Mouse (Mus musculus): ENCODE data around the gene Elmod3. TPM values are rescaled to one million over a fixed set of nuclear protein-coding genes. Genes with fewer than 3 reads are reported as not detected.
A peak's percentile ranks its signal among the peaks of the same experiment; 100 is the strongest.

Elmod3 gene
- total RNA-seq (2012; rRNA removed) = 4.7 and 7.1 TPM in 2 replicates
- total RNA-seq (2014; rRNA removed) = 4.0 and 4.2 TPM in 2 replicates
- polyA plus RNA-seq (2012; ENCODE audit: insufficient read length, low read depth) = 9.0 TPM in 2 replicates

DNA sequence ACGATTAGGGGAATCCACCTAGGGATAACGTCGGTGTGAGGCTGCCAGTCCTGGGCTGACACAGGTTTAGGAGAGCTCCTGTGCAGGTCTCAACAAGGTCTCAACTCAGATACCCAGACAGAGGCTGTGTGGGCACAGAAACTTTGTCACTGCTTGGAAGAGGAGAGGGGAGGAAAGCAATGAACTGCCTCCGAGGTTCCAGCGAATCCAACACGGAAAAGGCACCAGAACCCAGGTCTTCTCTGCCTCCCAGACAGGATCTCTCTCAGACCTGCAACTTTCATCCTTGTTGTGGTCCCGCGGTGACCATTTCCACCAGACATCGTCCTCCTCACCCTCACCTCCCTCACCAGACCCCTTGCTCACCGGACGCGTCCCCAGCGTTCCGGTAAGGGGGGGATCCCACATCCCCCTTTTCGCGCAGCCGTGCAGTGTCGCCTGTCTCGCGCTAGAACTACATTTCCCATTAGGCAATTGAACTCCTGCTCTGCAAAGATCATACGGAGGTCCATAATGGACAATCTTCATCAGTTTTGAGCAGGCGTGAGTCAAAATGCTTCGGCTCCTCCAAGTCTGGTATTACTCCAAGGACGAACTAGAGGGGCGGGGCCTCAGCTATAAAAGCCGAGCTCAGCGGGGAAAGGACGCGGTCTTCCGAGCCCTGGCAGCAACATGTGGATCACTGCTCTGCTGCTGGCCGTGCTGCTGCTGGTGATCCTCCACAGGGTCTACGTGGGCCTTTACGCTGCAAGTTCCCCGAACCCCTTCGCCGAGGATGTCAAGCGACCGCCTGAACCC, at the start of gene Elmod3, which contains the start of gene Retsat:
Gene Elmod3, minus strand, starts transcription at position 458 of the 798 bp plus-strand sequence.
Gene Retsat, plus strand, starts transcription at position 520 of the 798 bp plus-strand sequence.
- dilution Hi-C loops (cut with MboI; ENCODE audit: extremely low pct_ligation_motif_present, extremely low pct_unique_long_range_greater_than_20kb, low sequenced_read_pairs) (no loop called here), in situ Hi-C loops (cut with MboI; ENCODE audit: low pct_ligation_motif_present, low pct_unique_long_range_greater_than_20kb, low sequenced_read_pairs) (no loop called here)
- H3K9me3 ChIP-seq (replicated peaks; ENCODE audit: low read length) = no peaks in the 10 kb centered on the region
- peak; percentile 95 for DNase-seq (ENCODE audit: extremely low read depth)
- peak within 1 kb of the TSS; percentile 6; the same call in 1 of the 2 replicates for H3K27ac ChIP-seq (ENCODE audit: insufficient read depth, low read depth)
- no peaks in the 10 kb centered on the region for H3K79me2 ChIP-seq (replicated peaks; ENCODE audit: control insufficient read depth, extremely low read depth, insufficient read depth, poor library complexity, severe bottlenecking)
- no peaks in the 10 kb centered on the region for H3K27me3 ChIP-seq (replicated peaks)
- peaks cover 6 to 40% of the 10 kb centered on the region in 2 experiments for H3K4me1 ChIP-seq (ENCODE audit: control insufficient read depth in 1 of 2, insufficient read depth in 2 of 2)
- H3K4me3 ChIP-seq (replicated peaks in 1 of 3; ENCODE audit: low read depth in 2 of 3, low read length in 2 of 3, poor library complexity in 1 of 3) = peak within 1 kb of the TSS; percentile 72 to 89 (median 81)
- peak within 1 kb of the TSS; percentile 64 for H3K9ac ChIP-seq (ENCODE audit: insufficient read depth, low read depth)
- H3K36me3 ChIP-seq (replicated peaks in 1 of 2; ENCODE audit: control insufficient read depth in 1 of 2, insufficient read depth in 1 of 2, low read length in 1 of 2) = peaks cover 0 to 37% of the 10 kb centered on the region in 2 experiments
- peak within 1 kb of the TSS; percentile 89 for H3K4me2 ChIP-seq (ENCODE audit: insufficient read depth, low read depth, poor library complexity, severe bottlenecking)
- peak; percentile 70; the same call in 1 of the 2 replicates for TF ChIP-seq POLR2AphosphoS2 (IDR thresholded peaks at IDR 0.05; ENCODE audit: low read depth, low read length)
- peak; percentile 67; the same call in 1 of the 2 replicates for TF ChIP-seq MAZ (IDR thresholded peaks at IDR 0.05; ENCODE audit: low read depth, low read length)
- no peak for TF ChIP-seq ZC3H11A (IDR thresholded peaks at IDR 0.05; ENCODE audit: low read depth, low read length)
- TF ChIP-seq USF2 (conservative IDR thresholded peaks at IDR 0.05; ENCODE audit: low read depth, low read length) = no peak
- peak; percentile 92 for TF ChIP-seq POLR2A (IDR thresholded peaks at IDR 0.05; ENCODE audit: low read depth, low read length)
- 0 out of 2 replicates have a peak, but pooled peaks have one; percentile 45 for TF ChIP-seq E2F4 (IDR thresholded peaks at IDR 0.05; ENCODE audit: insufficient replicate concordance, low read depth, low read length)
- TF ChIP-seq GABPA (IDR thresholded peaks at IDR 0.05; ENCODE audit: insufficient replicate concordance, low read depth, low read length) = peak; percentile 87; the same call in 1 of the 2 replicates
- peak; percentile 100 for TF ChIP-seq HCFC1 (IDR thresholded peaks at IDR 0.05; ENCODE audit: low read depth, low read length)
- 0 out of 2 replicates have a peak, but pooled peaks have one; percentile 33 for TF ChIP-seq CHD2 (IDR thresholded peaks at IDR 0.05; ENCODE audit: low read length)
- no peak for TF ChIP-seq CHD1 (IDR thresholded peaks at IDR 0.05; ENCODE audit: low read depth, low read length)
- no peak for TF ChIP-seq SMC3 (IDR thresholded peaks at IDR 0.05; ENCODE audit: low read depth, low read length)
- no peak for TF ChIP-seq ETS1 (conservative IDR thresholded peaks at IDR 0.05; ENCODE audit: low read depth, low read length)
- TF ChIP-seq MAX (IDR thresholded peaks at IDR 0.05; ENCODE audit: low read length) = peak; percentile 75; the same call in 1 of the 2 replicates
- TF ChIP-seq ZKSCAN1 (IDR thresholded peaks at IDR 0.05; ENCODE audit: borderline replicate concordance, low read depth, low read length) = no peak
- TF ChIP-seq SIN3A (IDR thresholded peaks at IDR 0.05; ENCODE audit: low read length) = peak; percentile 91; the same call in 1 of the 2 replicates
- TF ChIP-seq IRF4 (IDR thresholded peaks at IDR 0.05; ENCODE audit: low read depth, low read length) = peak; percentile 84
- TF ChIP-seq JUN (IDR thresholded peaks at IDR 0.05; ENCODE audit: insufficient read depth, low read depth, low read length) = no peak
- TF ChIP-seq MXI1 (IDR thresholded peaks at IDR 0.05; ENCODE audit: low read depth, low read length) = peak; percentile 77; the same call in 1 of the 2 replicates
- TF ChIP-seq ZMIZ1 (IDR thresholded peaks at IDR 0.05; ENCODE audit: low read depth, low read length) = peak; percentile 81
- no peak for TF ChIP-seq ZNF384 (IDR thresholded peaks at IDR 0.05; ENCODE audit: low read depth, low read length)
- peak; percentile 52; the same call in 1 of the 2 replicates for TF ChIP-seq JUND (conservative IDR thresholded peaks at IDR 0.05; ENCODE audit: low read depth, low read length)
- peak; percentile 83 for TF ChIP-seq ELF1 (IDR thresholded peaks at IDR 0.05; ENCODE audit: low read depth, low read length)
- peak; percentile 98; the same call in 1 of the 2 replicates for TF ChIP-seq KAT2A (IDR thresholded peaks at IDR 0.05; ENCODE audit: insufficient replicate concordance, low read length)
- no peak; the same call in 1 of the 2 replicates for TF ChIP-seq TCF12 (IDR thresholded peaks at IDR 0.05; ENCODE audit: low read depth, low read length)
- TF ChIP-seq BHLHE40 (IDR thresholded peaks at IDR 0.05; ENCODE audit: low read depth, low read length) = no peak; the same call in 1 of the 2 replicates
- TF ChIP-seq RCOR1 (conservative IDR thresholded peaks at IDR 0.05; ENCODE audit: low read depth, low read length) = no peak
- peak; percentile 82 for TF ChIP-seq NRF1 (IDR thresholded peaks at IDR 0.05; ENCODE audit: low read depth, low read length)
- peak; percentile 58; the same call in 1 of the 2 replicates for TF ChIP-seq MEF2A (IDR thresholded peaks at IDR 0.05; ENCODE audit: borderline replicate concordance, low read depth, low read length)
- peak; percentile 48; the same call in 1 of the 2 replicates for TF ChIP-seq EP300 (IDR thresholded peaks at IDR 0.05; ENCODE audit: low read length)
- TF ChIP-seq MAFK (IDR thresholded peaks at IDR 0.05; ENCODE audit: insufficient replicate concordance, low read length) = 0 out of 2 replicates have a peak, but pooled peaks have one; percentile 35
- peak; percentile 75 for TF ChIP-seq NELFE (IDR thresholded peaks at IDR 0.05; ENCODE audit: low read depth, low read length)
- TF ChIP-seq PAX5 (IDR thresholded peaks at IDR 0.05; ENCODE audit: low read length) = no peak
- peak; percentile 77 for TF ChIP-seq MYC (IDR thresholded peaks at IDR 0.05; ENCODE audit: low read depth, low read length)
- no peak for TF ChIP-seq CTCF (conservative IDR thresholded peaks at IDR 0.05 in 1 of 2, IDR thresholded peaks at IDR 0.05 in 1 of 2; ENCODE audit: low read depth in 2 of 2, low read length in 2 of 2)
- TF ChIP-seq RAD21 (IDR thresholded peaks at IDR 0.05; ENCODE audit: low read depth, low read length) = no peak
- TF ChIP-seq TBP (conservative IDR thresholded peaks at IDR 0.05; ENCODE audit: low read depth, low read length) = peak; percentile 95
- no peak for TF ChIP-seq USF1 (IDR thresholded peaks at IDR 0.05; ENCODE audit: low read depth, low read length)
